Mouse (Mus musculus) liver, postnatal 0 days (tissue): ENCODE results near the gene Pi4kb.

ENCODE experiments used
- CTCF ChIP-seq: sonication (generic); IDR thresholded peaks from 2 replicates; pipeline ENCODE4 v1.5.1; 2016; ENCODE audit warnings: antibody characterized with exemption, low read depth
- EP300 ChIP-seq: IDR thresholded peaks from 2 replicates; pipeline ENCODE4 v1.6.1; 2016; ENCODE audit warnings: antibody characterized with exemption, low read depth, mild to moderate bottlenecking

DNA sequence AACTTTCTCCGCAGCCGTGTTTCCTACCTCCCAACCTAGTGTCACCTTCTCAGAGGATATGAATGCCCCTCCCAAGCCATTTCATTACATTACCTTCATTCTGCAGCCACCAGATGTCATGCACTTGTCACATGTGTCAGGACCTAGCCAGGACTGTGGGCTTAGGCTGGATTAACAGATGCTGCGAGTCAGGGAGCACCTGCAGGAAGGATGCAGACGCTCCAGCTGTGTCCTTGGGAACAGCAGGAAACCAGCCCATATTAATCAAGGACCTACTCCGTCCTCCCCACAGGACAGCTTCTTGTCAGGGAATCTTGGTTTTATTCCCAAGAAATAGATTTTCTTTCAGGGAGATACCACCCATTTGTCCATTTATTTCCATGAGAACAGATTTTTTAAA is 14.2 kb upstream of the Pi4kb start:
- TF ChIP-seq CTCF (no peak), EP300 (no peak)
